Mouse (Mus musculus) 416B (cell line): Measurements from ENCODE around the gene Gga1.

ENCODE experiments used
- DNase-seq: peaks from one replicate; pipeline ENCODE4 v3.0.0; 2011; ENCODE audit warnings: low read depth

Gga1 gene

GRCm38 (mm10) chr15:78876258-78876696 lies 713 bp upstream of the Gga1 start:
- DNase-seq = peak; percentile 82

GRCm38 (mm10) chr15:78877810-78878390 lies 910 bp downstream of the Gga1 start:
- DNase-seq = peak; percentile 36

GRCm38 (mm10) chr15:78878792-78879516 lies 2.0 kb downstream of the Gga1 start:
- DNase-seq = peak; percentile 84

GRCm38 (mm10) chr15:78880432-78880831 lies 3.4 kb downstream of the Gga1 start:
- no peak for DNase-seq

GRCm38 (mm10) chr15:78881828-78882227 lies 4.8 kb downstream of the Gga1 start:
- DNase-seq = peak; percentile 31

GRCm38 (mm10) chr15:78889401-78889853 lies 12.4 kb downstream of the Gga1 start:
- DNase-seq = no peak

- no peak for DNase-seq
Observed at GRCm38 (mm10) chr15:78892440-78892839, 15.4 kb downstream of the Gga1 start.

- DNase-seq = peak; percentile 86
Observed at GRCm38 (mm10) chr15:78894726-78895125, 17.7 kb downstream of the Gga1 start.

GRCm38 (mm10) chr15:78895741-78896140 lies 18.8 kb downstream of the Gga1 start:
- DNase-seq = peak; percentile 60

GRCm38 (mm10) chr15:78896149-78896548 lies 19.2 kb downstream of the Gga1 start:
- DNase-seq = peak; percentile 84

- DNase-seq = peak; percentile 58
Observed at GRCm38 (mm10) chr15:78897488-78897887, 20.5 kb downstream of the Gga1 start.

- no peak for DNase-seq
Observed at GRCm38 (mm10) chr15:78898507-78899001, 21.6 kb downstream of the Gga1 start.

GRCm38 (mm10) chr15:78899409-78899739 lies 22.4 kb downstream of the Gga1 start, which contains the start of gene Gm49510:
TSS of gene Gm49510 (plus strand) at chr15:78899667.
- peak; percentile 61 for DNase-seq

GRCm38 (mm10) chr15:78899740-78900584 lies 23.0 kb downstream of the Gga1 start, which contains the start of gene Sh3bp1:
TSS of gene Sh3bp1 (plus strand) at chr15:78899768.
- peak; percentile 51 for DNase-seq

- no peak for DNase-seq
Observed at GRCm38 (mm10) chr15:78900585-78901421, 23.8 kb downstream of the Gga1 start.

GRCm38 (mm10) chr15:78901422-78901789 lies 24.4 kb downstream of the Gga1 start:
- no peak for DNase-seq

GRCm38 (mm10) chr15:78903243-78903642 lies 26.3 kb downstream of the Gga1 start:
- DNase-seq = peak; percentile 82

- no peak for DNase-seq
Observed at GRCm38 (mm10) chr15:78908399-78908798, 31.4 kb downstream of the Gga1 start.

GRCm38 (mm10) chr15:78908982-78909381 lies 32.0 kb downstream of the Gga1 start:
- DNase-seq = no peak

GRCm38 (mm10) chr15:78912040-78912439 lies 35.0 kb downstream of the Gga1 start:
- peak; percentile 68 for DNase-seq

GRCm38 (mm10) chr15:78913632-78914090 lies 36.7 kb downstream of the Gga1 start, which contains the start of gene Pdxp:
TSS of gene Pdxp (plus strand) at chr15:78913919.
- peak; percentile 98 for DNase-seq
